Mouse (Mus musculus): ENCODE results near the gene LTO1.

GRCm38 (mm10) chr7:144958509-144959395 is 43.9 kb downstream of the LTO1 start:
- TF ChIP-seq CTCF (IDR thresholded peaks at IDR 0.05; ENCODE audit: control insufficient read depth, insufficient read depth, insufficient replicate concordance, low read depth, low read length) (no peak), POLR2A (IDR thresholded peaks at IDR 0.05; ENCODE audit: control insufficient read depth, low read depth, low read length) (no peak)
